Mouse (Mus musculus) small intestine, adult 2 months (tissue): Measurements from ENCODE around the gene Rcn2.

Experiments used
- CTCF ChIP-seq: fragments of 200-500 bp; IDR thresholded peaks from 2 replicates; pipeline ENCODE4 v1.5.1; 2012; ENCODE audit warnings: low read depth, mild to moderate bottlenecking, control low read depth, inconsistent platforms, low read length, moderate library complexity, mixed read lengths; ENCODE audit not compliant: insufficient replicate concordance, insufficient read length; ENCODE audit errors: extremely low read depth
- POLR2A ChIP-seq: fragments of 200-500 bp; IDR thresholded peaks from 2 replicates; pipeline ENCODE4 v1.6.1; 2012; ENCODE audit warnings: low read depth, mild to moderate bottlenecking, control low read depth, inconsistent platforms, low read length, moderate library complexity

GRCm38 (mm10) chr9:56100041-56100522 is 58.4 kb downstream of the Rcn2 start:
- TF ChIP-seq POLR2A (no peak), CTCF (no peak)
